Mouse (Mus musculus) MEL (cell line): ENCODE results near the gene Lrp10.

Experiments
- CTCF ChIP-seq, 3 experiments: IDR thresholded peaks in 2 of 3; conservative IDR thresholded peaks in 1 of 3; 2 replicates each; pipeline ENCODE4 v1.5.1; 2011 to 2012; ENCODE audit warnings: low read length in 3 of 3, low read depth in 2 of 3, mild to moderate bottlenecking in 2 of 3, improper control_type of control experiment in 1 of 3, inconsistent platforms in 1 of 3, mixed read lengths in 1 of 3, moderate library complexity in 1 of 3; ENCODE audit not compliant: control insufficient read depth in 1 of 3, insufficient read depth in 1 of 3, poor library complexity in 1 of 3, severe bottlenecking in 1 of 3
- ELF1 ChIP-seq: IDR thresholded peaks from 2 replicates; pipeline ENCODE4 v1.6.1; 2014; ENCODE audit warnings: low read depth, mild to moderate bottlenecking, inconsistent platforms, low read length, improper control_type of control experiment, moderate library complexity
- GATA1 ChIP-seq: IDR thresholded peaks from 2 replicates; pipeline ENCODE4 v1.6.1; 2011; ENCODE audit warnings: low read depth, low read length, improper control_type of control experiment
- POLR2A ChIP-seq, 2 experiments: IDR thresholded peaks; 2 replicates each; pipeline ENCODE4 v1.6.1; 2011 to 2012; ENCODE audit warnings: low read length in 2 of 2, mild to moderate bottlenecking in 2 of 2, control low read depth in 1 of 2, improper control_type of control experiment in 1 of 2, low read depth in 1 of 2, moderate library complexity in 1 of 2; ENCODE audit not compliant: control insufficient read depth in 1 of 2, insufficient read depth in 1 of 2, poor library complexity in 1 of 2
- ZC3H11A ChIP-seq: IDR thresholded peaks from 2 replicates; pipeline ENCODE4 v1.6.1; 2012; ENCODE audit warnings: low read depth, mild to moderate bottlenecking, inconsistent platforms, low read length, improper control_type of control experiment

- no peak for TF ChIP-seq CTCF (IDR thresholded peaks at IDR 0.05 in 2 of 3, conservative IDR thresholded peaks at IDR 0.05 in 1 of 3; ENCODE audit: control insufficient read depth in 1 of 3, insufficient read depth in 1 of 3, low read depth in 2 of 3, low read length in 3 of 3, poor library complexity in 1 of 3, severe bottlenecking in 1 of 3)
- no peak for TF ChIP-seq ELF1
- TF ChIP-seq GATA1: no peak
- TF ChIP-seq ZC3H11A: no peak
- no peak for TF ChIP-seq POLR2A (IDR thresholded peaks at IDR 0.05; ENCODE audit: control insufficient read depth in 1 of 2, insufficient read depth in 1 of 2, low read depth in 1 of 2, low read length in 2 of 2, poor library complexity in 1 of 2)
Observed at GRCm38 (mm10) chr14:54454669-54455528, 9.0 kb upstream of the Lrp10 start.
